Mouse (Mus musculus) layer of hippocampus, adult 2 months (tissue): ENCODE results near the gene Gins1. TPM values are rescaled to one million over a fixed set of nuclear protein-coding genes. Genes with fewer than 3 reads are reported as not detected.
"Not testable (repeated sequence)": the region's sequence is repeated elsewhere in the genome, so short reads cannot be mapped to it uniquely, and the experiment has no call there.

Experiments used
- DNase-seq, 2 experiments: peaks; one replicate each; pipeline ENCODE4 v3.0.0; 2022; ENCODE audit warnings: low spot score in 2 of 2
- H3K27ac ChIP-seq: fragments of 200-600 bp; 2 replicates; pipeline ENCODE4 v1.8.1; 2022
- H3K4me3 ChIP-seq: fragments of 200-600 bp; 2 replicates; pipeline ENCODE4 v1.8.1; 2022; ENCODE audit warnings: mild to moderate bottlenecking
- CTCF ChIP-seq: fragments of 200-600 bp; conservative IDR thresholded peaks from 2 replicates; pipeline ENCODE4 v1.8.1; 2022; ENCODE audit warnings: antibody characterized with exemption, mild to moderate bottlenecking, moderate library complexity
- total RNA-seq, 2 experiments: library from RNA; stranded (reverse); gene quantifications; 2 replicates each; pipeline ENCODE4 v1.2.3; 2021

Gins1 gene
- total RNA-seq, 2 experiments from 2014 or later = 1.0 to 2.0 TPM

- no peak overlapping the region for H3K27ac ChIP-seq
- TF ChIP-seq CTCF = no peak
- no peak overlapping the region for H3K4me3 ChIP-seq
- no peak for DNase-seq
These were observed 15.3 kb downstream of the Gins1 start for GRCm38 (mm10) chr2:150920543-150920942.

GRCm38 (mm10) chr2:150921697-150922096 lies 16.5 kb downstream of the Gins1 start:
- TF ChIP-seq CTCF = no peak
- no peak overlapping the region for H3K4me3 ChIP-seq
- no peak for DNase-seq
- 0 out of 2 replicates have a peak overlapping the region, but pooled peaks have one; percentile 23 for H3K27ac ChIP-seq

- TF ChIP-seq CTCF = no peak
- Histone ChIP-seq H3K4me3 (no peak overlapping the region), H3K27ac (0 out of 2 replicates have a peak overlapping the region, but pooled peaks have one; percentile 23)
- DNase-seq = no peak
These were observed 17.0 kb downstream of the Gins1 start for GRCm38 (mm10) chr2:150922165-150922564.

- no peak overlapping the region for H3K4me3 ChIP-seq
- TF ChIP-seq CTCF = no peak
- H3K27ac ChIP-seq = no peak overlapping the region
- DNase-seq = no peak
These were observed 17.8 kb downstream of the Gins1 start for GRCm38 (mm10) chr2:150923026-150923425.

DNA sequence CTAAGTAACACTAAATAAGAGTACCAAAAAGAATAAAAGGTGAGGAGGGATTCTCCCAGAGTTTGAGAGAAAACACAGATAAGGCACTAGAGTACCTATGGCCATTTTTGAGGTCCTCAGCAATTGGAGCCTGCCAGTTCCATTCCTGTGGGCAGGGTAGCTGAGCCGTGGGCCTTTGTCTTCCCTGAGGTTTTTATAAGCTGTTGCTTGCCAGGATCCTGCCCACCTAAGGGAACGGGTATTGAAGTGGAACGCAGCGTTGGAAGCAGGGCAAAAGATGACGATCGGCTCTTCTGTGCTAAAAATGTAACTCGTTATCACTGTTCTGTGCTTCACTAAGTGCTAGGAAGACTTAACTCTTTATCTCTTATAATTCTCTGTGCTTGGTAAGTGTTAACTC lies 18.3 kb downstream of the Gins1 start:
- Histone ChIP-seq H3K4me3 (no peak overlapping the region), H3K27ac (no peak overlapping the region)
- no peak for DNase-seq
- no peak for TF ChIP-seq CTCF

DNA sequence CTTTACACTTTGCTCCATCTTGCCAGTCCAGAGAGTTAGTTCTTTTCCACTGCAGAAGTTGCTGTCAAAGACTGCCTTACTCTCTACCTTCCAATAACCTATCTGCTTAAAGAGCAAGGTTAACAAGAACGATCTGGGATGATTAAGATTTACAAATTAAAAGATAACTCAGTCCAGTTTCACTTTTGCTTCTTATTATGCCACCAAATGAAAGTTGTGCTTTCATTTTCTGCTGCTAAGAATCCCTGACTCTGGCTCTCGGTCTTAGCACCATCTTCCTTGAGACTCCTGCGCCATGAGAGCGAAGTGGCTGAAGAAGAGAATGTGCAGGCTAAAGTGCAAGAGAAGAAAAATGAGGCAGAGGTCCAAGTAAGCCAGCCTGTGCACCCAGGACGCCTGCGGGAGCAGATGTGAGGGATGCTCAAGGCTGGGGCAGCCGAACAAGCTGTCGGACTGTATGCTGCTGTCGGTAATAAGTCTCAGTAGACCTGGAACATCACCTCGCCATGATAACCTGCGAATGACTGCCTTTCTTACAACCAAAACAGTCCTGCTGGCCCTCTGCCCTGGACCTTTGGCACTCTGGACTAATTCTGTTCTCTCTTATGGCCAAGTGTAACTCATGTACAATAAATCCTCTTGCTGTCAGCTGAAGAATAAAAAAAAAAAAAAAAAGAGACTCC lies 22.0 kb downstream of the Gins1 start:
- Histone ChIP-seq H3K27ac (no peak overlapping the region), H3K4me3 (no peak overlapping the region)
- no peak for TF ChIP-seq CTCF
- DNase-seq = no peak

DNA sequence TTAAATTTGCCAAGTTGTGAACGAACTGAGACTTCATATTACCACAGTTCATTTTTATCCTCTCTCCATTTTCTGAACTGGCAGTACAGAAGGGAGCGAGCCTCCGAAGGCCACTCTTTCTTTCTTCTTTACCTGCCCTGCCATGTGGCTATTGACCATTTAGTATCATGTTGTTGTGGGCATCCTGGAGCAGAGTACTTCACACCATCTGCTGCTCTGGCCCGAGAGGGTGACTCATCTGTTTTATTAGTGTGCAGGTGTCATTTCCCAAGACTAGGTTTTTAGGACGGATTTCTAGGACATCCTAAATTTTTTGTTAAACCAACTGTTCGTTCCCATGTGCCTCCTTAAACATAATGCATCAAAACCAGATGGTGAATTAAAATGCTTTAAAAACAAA lies 24.0 kb downstream of the Gins1 start:
- no peak for DNase-seq
- H3K4me3 ChIP-seq = no peak overlapping the region
- H3K27ac ChIP-seq = no peak overlapping the region
- no peak for TF ChIP-seq CTCF

GRCm38 (mm10) chr2:150930806-150931205 lies 25.6 kb downstream of the Gins1 start:
- DNase-seq = no peak
- Histone ChIP-seq H3K4me3 (no peak overlapping the region), H3K27ac (no peak overlapping the region)
- TF ChIP-seq CTCF = no peak

- H3K4me3 ChIP-seq = no peak overlapping the region
- H3K27ac ChIP-seq = no peak overlapping the region
- TF ChIP-seq CTCF = no peak
- no peak for DNase-seq
These were observed 28.3 kb downstream of the Gins1 start for GRCm38 (mm10) chr2:150933482-150933881.

- Histone ChIP-seq H3K27ac (no peak overlapping the region), H3K4me3 (no peak overlapping the region)
- no peak for DNase-seq
- no peak for TF ChIP-seq CTCF
These were observed 29.5 kb downstream of the Gins1 start for GRCm38 (mm10) chr2:150934659-150935058.

DNA sequence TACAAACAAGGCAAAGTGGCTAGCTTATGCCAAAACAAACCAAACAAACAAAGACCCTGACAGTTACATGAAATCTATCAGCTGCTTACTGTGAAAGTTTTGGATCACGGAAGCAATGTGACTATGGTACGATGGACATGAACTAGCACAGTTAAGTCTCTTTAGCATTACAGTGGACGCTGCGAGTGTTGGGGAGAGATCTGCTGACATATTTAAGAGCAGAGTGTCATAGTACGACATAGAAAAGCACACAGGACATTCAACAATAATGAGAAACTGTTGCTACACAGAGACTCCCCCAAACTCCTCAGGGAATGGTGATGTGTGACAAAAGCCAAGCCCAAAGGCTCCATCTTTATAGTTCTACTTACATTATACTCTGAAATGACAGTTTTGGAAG lies 38.8 kb downstream of the Gins1 start:
- no peak for TF ChIP-seq CTCF
- DNase-seq = no peak
- no peak overlapping the region for H3K27ac ChIP-seq
- H3K4me3 ChIP-seq = no peak overlapping the region

DNA sequence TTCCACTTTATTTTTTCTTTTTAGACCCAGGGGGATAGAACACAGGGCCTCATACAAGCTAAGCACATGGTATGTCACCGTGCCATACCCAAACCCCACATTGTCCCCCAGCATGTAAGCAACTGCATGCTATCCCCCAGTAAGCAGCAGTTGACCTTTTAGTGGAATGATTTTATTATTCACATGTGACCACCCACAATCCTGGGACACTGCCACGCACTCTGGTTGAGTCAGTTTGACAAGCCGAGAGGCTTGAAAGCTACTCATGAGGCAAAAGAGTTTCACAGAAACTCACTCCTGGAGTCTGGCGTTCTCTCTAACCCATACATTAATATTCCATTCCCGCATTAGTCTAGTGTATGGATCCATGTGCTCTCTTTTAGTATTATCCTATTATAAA lies 42.1 kb downstream of the Gins1 start:
- not testable (repeated sequence) for H3K27ac ChIP-seq, H3K4me3 ChIP-seq
- DNase-seq = peak in 1 of 2 experiments; percentile 8

DNA sequence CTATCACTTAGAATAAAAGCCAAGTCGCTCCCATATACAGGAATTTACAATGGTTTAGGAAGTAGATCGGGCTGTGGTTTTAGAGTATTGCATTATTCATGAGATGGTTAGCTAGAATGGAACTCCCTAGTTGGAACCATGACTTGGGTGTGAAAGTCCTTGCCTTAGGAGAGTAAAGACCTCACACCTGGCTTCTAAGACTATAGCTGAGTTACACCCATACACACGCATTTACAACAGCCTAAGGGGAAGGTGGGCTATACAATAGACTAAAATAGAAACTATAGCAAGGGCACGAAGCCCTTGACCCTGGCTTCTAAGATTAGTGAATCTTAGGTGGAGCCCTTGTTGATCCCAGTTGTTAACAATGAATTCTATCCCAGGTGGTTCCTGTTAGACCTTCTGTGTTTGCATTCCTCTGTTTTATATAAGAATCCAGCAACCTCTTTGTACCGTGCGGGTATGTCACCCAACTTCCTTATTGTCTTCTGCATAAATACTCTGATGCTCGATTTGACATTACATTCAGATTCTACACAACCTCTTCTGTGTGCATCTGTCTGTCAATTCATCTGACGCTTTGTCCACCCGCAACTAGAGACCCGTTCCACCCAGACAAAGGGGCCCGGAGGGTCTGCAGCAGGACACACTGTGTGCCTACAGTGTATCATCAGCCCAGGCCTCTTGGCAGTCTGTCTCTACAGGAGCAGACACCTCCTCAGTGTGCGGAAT lies 42.8 kb downstream of the Gins1 start:
- DNase-seq, H3K4me3 ChIP-seq, H3K27ac ChIP-seq: not testable (repeated sequence)

GRCm38 (mm10) chr2:150948786-150949185 lies 43.6 kb downstream of the Gins1 start:
- H3K4me3 ChIP-seq = no peak overlapping the region
- no peak for DNase-seq
- TF ChIP-seq CTCF = no peak
- no peak overlapping the region for H3K27ac ChIP-seq
